Mouse (Mus musculus) lung, adult 2 months (tissue): Measurements from ENCODE around the gene Gm10197. TPM values are rescaled to one million over a fixed set of nuclear protein-coding genes. Genes with fewer than 3 reads are reported as not detected.

Source experiments
- DNase-seq: peaks from one replicate; pipeline ENCODE4 v3.0.0; 2022
- H3K4me1 ChIP-seq: fragments of 200-500 bp; 2 replicates; pipeline ENCODE4 v1.6.1; 2011; ENCODE audit warnings: low read length; ENCODE audit not compliant: control insufficient read depth, insufficient read depth
- H3K4me3 ChIP-seq: fragments of 200-500 bp; replicated peaks from 2 replicates; pipeline ENCODE3; 2011; ENCODE audit warnings: low read depth, mild to moderate bottlenecking, control low read depth, low read length; ENCODE audit errors: extremely low read depth
- CTCF ChIP-seq: fragments of 200-500 bp; IDR thresholded peaks from 2 replicates; pipeline ENCODE4 v1.5.1; 2011; ENCODE audit warnings: mild to moderate bottlenecking, low read length, control low read depth; ENCODE audit not compliant: insufficient read depth
- POLR2A ChIP-seq: fragments of 200-500 bp; IDR thresholded peaks from 2 replicates; pipeline ENCODE4 v1.6.1; 2011; ENCODE audit warnings: low read depth, mild to moderate bottlenecking, control low read depth, low read length, borderline replicate concordance; ENCODE audit errors: extremely low read depth
- WGBS: fragments of 180-500 bp; shearing (Covaris S2); methylation state at CpG from one replicate; pipeline ENCODE4 v1.1.7; 2018; 5-methylcytosine and 5-hydroxymethylcytosine counted together
- polyA plus RNA-seq: library from polyadenylated mRNA; depleted of rRNA; stranded (reverse); fragments of >200 nt; gene quantifications from 2 replicates; pipeline ENCODE4 v1.2.3, GENCODE M21; 2012

Gm10197 gene
- polyA plus RNA-seq, 1 experiment: not detected

GRCm38 (mm10) chr19:53362967-53363366, 8.6 kb downstream of the Gm10197 start:
- whole genome bisulfite sequencing: 48% methylated on average over 2 of the region's 2 CpGs
- peak; percentile 30; the same call in 1 of the 2 replicates for TF ChIP-seq CTCF
- no peak for TF ChIP-seq POLR2A
- peaks cover 7% of the 10 kb centered on the region for H3K4me1 ChIP-seq

GRCm38 (mm10) chr19:53360265-53360958, 11.2 kb downstream of the Gm10197 start:
- no peak overlapping the region for H3K4me3 ChIP-seq
- no peaks in the 10 kb centered on the region for H3K4me1 ChIP-seq
- 54% methylated on average over 8 of the region's 8 CpGs for whole genome bisulfite sequencing
- no peak for TF ChIP-seq CTCF
- TF ChIP-seq POLR2A: no peak
- DNase-seq: no peak

More at GRCm38 (mm10) chr19:53362967-53363366, 8.6 kb downstream of the Gm10197 start:
- no peak overlapping the region for H3K4me3 ChIP-seq
- DNase-seq: no peak

GRCm38 (mm10) chr19:53359160-53360033, 12.2 kb downstream of the Gm10197 start:
- Histone ChIP-seq H3K4me3 (peak overlapping the region; percentile 30), H3K4me1 (no peaks in the 10 kb centered on the region)
- 59% methylated on average over 22 of the region's 22 CpGs for WGBS
- no peak for DNase-seq
- TF ChIP-seq CTCF: no peak
- TF ChIP-seq POLR2A: no peak

GRCm38 (mm10) chr19:53355065-53355464, 16.5 kb downstream of the Gm10197 start:
- DNase-seq: no peak
- no peak overlapping the region for H3K4me3 ChIP-seq
- 85% methylated on average over 16 of the region's 16 CpGs for WGBS
- TF ChIP-seq CTCF: no peak
- no peak for TF ChIP-seq POLR2A
- H3K4me1 ChIP-seq: no peaks in the 10 kb centered on the region

- TF ChIP-seq CTCF: no peak
- no peak for TF ChIP-seq POLR2A
- WGBS: 88% methylated on average over 7 of the region's 7 CpGs
- Histone ChIP-seq H3K4me3 (no peak overlapping the region), H3K4me1 (no peaks in the 10 kb centered on the region)
- DNase-seq: no peak
Measured at GRCm38 (mm10) chr19:53354271-53355000, 17.1 kb downstream of the Gm10197 start.

- no peak for DNase-seq
- no peaks in the 10 kb centered on the region for H3K4me1 ChIP-seq
- 88% methylated on average over 7 of the region's 7 CpGs for WGBS
- no peak for TF ChIP-seq POLR2A
- TF ChIP-seq CTCF: no peak
- no peak overlapping the region for H3K4me3 ChIP-seq
Measured at GRCm38 (mm10) chr19:53353864-53354263, 17.7 kb downstream of the Gm10197 start.

- H3K4me3 ChIP-seq: no peak overlapping the region
- WGBS: 82% methylated on average over 14 of the region's 14 CpGs
- H3K4me1 ChIP-seq: no peaks in the 10 kb centered on the region
- DNase-seq: no peak
- TF ChIP-seq CTCF: no peak
- no peak for TF ChIP-seq POLR2A
Measured at GRCm38 (mm10) chr19:53345766-53346165, 25.8 kb downstream of the Gm10197 start.

GRCm38 (mm10) chr19:53344062-53344461, 27.5 kb downstream of the Gm10197 start:
- WGBS: 85% methylated on average over 16 of the region's 16 CpGs
- Histone ChIP-seq H3K4me1 (no peaks in the 10 kb centered on the region), H3K4me3 (no peak overlapping the region)
- TF ChIP-seq POLR2A: no peak
- no peak for TF ChIP-seq CTCF
- no peak for DNase-seq

- no peaks in the 10 kb centered on the region for H3K4me1 ChIP-seq
- WGBS: 90% methylated on average over 13 of the region's 13 CpGs
- no peak overlapping the region for H3K4me3 ChIP-seq
- DNase-seq: no peak
- TF ChIP-seq POLR2A: no peak
Measured at GRCm38 (mm10) chr19:53343174-53343881, 28.2 kb downstream of the Gm10197 start.
